Mouse (Mus musculus) lung, postnatal 0 days (tissue): Measurements from ENCODE around the gene Psd.

Source experiments
- CTCF ChIP-seq: IDR thresholded peaks from 2 replicates; pipeline ENCODE4 v1.5.1; 2016; ENCODE audit warnings: antibody characterized with exemption, mild to moderate bottlenecking
- EP300 ChIP-seq: IDR thresholded peaks from 2 replicates; pipeline ENCODE4 v1.6.1; 2016; ENCODE audit warnings: antibody characterized with exemption, mild to moderate bottlenecking, control low read depth

- no peak for TF ChIP-seq EP300
- no peak for TF ChIP-seq CTCF
Observed at GRCm38 (mm10) chr19:46347146-46347545, 20.2 kb upstream of the Psd start.
